Mouse (Mus musculus): ENCODE results near the gene Capg.

DNA sequence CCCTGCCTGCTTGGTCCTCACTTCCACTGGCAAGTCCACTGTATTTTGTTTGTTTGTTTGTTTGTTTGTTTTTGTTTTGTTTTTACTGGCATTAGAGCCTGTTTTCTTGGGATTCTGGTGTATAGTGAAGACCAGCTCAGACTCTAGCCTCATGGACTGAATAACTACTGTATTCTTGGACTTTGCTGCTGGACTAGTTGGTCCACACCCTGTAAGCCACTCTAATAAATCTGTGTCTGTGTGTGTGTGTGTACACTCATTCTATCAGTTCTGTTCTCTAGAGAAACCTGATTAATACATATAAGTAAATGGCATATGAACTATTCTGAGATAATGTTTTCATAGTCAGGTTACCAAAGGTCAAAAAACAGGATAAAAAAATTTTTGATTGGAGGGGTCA is 45.9 kb downstream of the Capg start:
- no peak for TF ChIP-seq CTCF (IDR thresholded peaks at IDR 0.05 in 2 of 3, conservative IDR thresholded peaks at IDR 0.05 in 1 of 3; ENCODE audit: control insufficient read depth in 1 of 3, insufficient read depth in 1 of 3, low read depth in 2 of 3, low read length in 3 of 3, poor library complexity in 1 of 3, severe bottlenecking in 1 of 3)
- no peak for TF ChIP-seq POLR2A (IDR thresholded peaks at IDR 0.05; ENCODE audit: control insufficient read depth in 1 of 2, insufficient read depth in 1 of 2, low read depth in 1 of 2, low read length in 2 of 2, poor library complexity in 1 of 2)
- TF ChIP-seq KAT2A (conservative IDR thresholded peaks at IDR 0.05; ENCODE audit: low read depth, low read length) = no peak
- TF ChIP-seq UBTF (IDR thresholded peaks at IDR 0.05; ENCODE audit: borderline replicate concordance, insufficient read depth, low read depth, low read length) = no peak
